Mouse (Mus musculus): ENCODE measurements at regions not wholly inside any gene's neighbourhood (a gene's known extent, or its start where the extent isn't known, plus 50 kb on each side); places are given as distances from the start of the nearest gene placed in this dataset.
"Not testable (repeated sequence)": the region's sequence is repeated elsewhere in the genome, so short reads cannot be mapped to it uniquely, and the experiment has no call there.

GRCm38 (mm10) chr1:12577027-12577703 is 1163.3 kb downstream of the A830018L16Rik start:
- DNase-seq (ENCODE audit: low spot score) (no peak), ATAC-seq (ENCODE audit: insufficient read depth, low read depth) (no peak)
- TF ChIP-seq CTCF (IDR thresholded peaks at IDR 0.05; ENCODE audit: low read depth) (no peak), EP300 (IDR thresholded peaks at IDR 0.05; ENCODE audit: low read depth) (no peak)
- Histone ChIP-seq H3K4me3 (ENCODE audit: low read depth, low read length) (no peak overlapping the region), H3K27ac (ENCODE audit: low read depth) (no peak overlapping the region), H3K4me1 (ENCODE audit: control insufficient read depth, insufficient read depth) (no peaks in the 10 kb centered on the region), H3K9ac (replicated peaks; ENCODE audit: low read depth, low read length) (no peak overlapping the region), H3K27me3 (ENCODE audit: control insufficient read depth, insufficient read depth, low read length) (no peaks in the 10 kb centered on the region), H3K4me2 (ENCODE audit: low read depth, low read length) (no peak overlapping the region), H3K9me3 (replicated peaks; ENCODE audit: control insufficient read depth, low read length) (no peaks in the 10 kb centered on the region), H3K36me3 (replicated peaks; ENCODE audit: control insufficient read depth, insufficient read depth, low read length) (no peaks in the 10 kb centered on the region)
- 29% methylated on average over 12 of the region's 13 CpGs for whole genome bisulfite sequencing

GRCm38 (mm10) chr1:12577978-12578377 is 1164.1 kb downstream of the A830018L16Rik start:
- ATAC-seq (ENCODE audit: insufficient read depth, low read depth) = no peak
- Histone ChIP-seq H3K4me1 (ENCODE audit: control insufficient read depth, insufficient read depth) (no peaks in the 10 kb centered on the region), H3K27me3 (ENCODE audit: control insufficient read depth, insufficient read depth, low read length) (no peaks in the 10 kb centered on the region), H3K36me3 (replicated peaks; ENCODE audit: control insufficient read depth, insufficient read depth, low read length) (no peaks in the 10 kb centered on the region), H3K9me3 (replicated peaks; ENCODE audit: control insufficient read depth, low read length) (no peaks in the 10 kb centered on the region), H3K4me2 (ENCODE audit: low read depth, low read length) (no peak overlapping the region), H3K27ac (ENCODE audit: low read depth) (no peak overlapping the region), H3K9ac (replicated peaks; ENCODE audit: low read depth, low read length) (no peak overlapping the region), H3K4me3 (ENCODE audit: low read depth, low read length) (no peak overlapping the region)
- DNase-seq (ENCODE audit: low spot score) = no peak
- TF ChIP-seq CTCF (IDR thresholded peaks at IDR 0.05; ENCODE audit: low read depth) (no peak), EP300 (IDR thresholded peaks at IDR 0.05; ENCODE audit: low read depth) (no peak)
- 97% methylated on average over 1 of the region's 1 CpGs for WGBS

- Histone ChIP-seq H3K36me3 (replicated peaks; ENCODE audit: control insufficient read depth, insufficient read depth, low read length) (no peaks in the 10 kb centered on the region), H3K27me3 (ENCODE audit: control insufficient read depth, insufficient read depth, low read length) (no peaks in the 10 kb centered on the region), H3K4me2 (ENCODE audit: low read depth, low read length) (no peak overlapping the region), H3K4me3 (ENCODE audit: low read depth, low read length) (no peak overlapping the region), H3K9ac (replicated peaks; ENCODE audit: low read depth, low read length) (no peak overlapping the region), H3K4me1 (ENCODE audit: control insufficient read depth, insufficient read depth) (no peaks in the 10 kb centered on the region), H3K9me3 (replicated peaks; ENCODE audit: control insufficient read depth, low read length) (no peaks in the 10 kb centered on the region), H3K27ac (ENCODE audit: low read depth) (no peak overlapping the region)
- 65% methylated on average over 3 of the region's 3 CpGs for WGBS
- DNase-seq (ENCODE audit: low spot score) (no peak), ATAC-seq (ENCODE audit: insufficient read depth, low read depth) (no peak)
- TF ChIP-seq EP300 (IDR thresholded peaks at IDR 0.05; ENCODE audit: low read depth) = no peak
- TF ChIP-seq CTCF (IDR thresholded peaks at IDR 0.05; ENCODE audit: low read depth) = no peak
Measured at GRCm38 (mm10) chr1:12583012-12583411, 1169.1 kb downstream of the A830018L16Rik start.

GRCm38 (mm10) chr1:12586981-12587380 is 1173.1 kb downstream of the A830018L16Rik start:
- not testable (repeated sequence) for H3K4me2 ChIP-seq (ENCODE audit: low read depth, low read length); H3K4me1 ChIP-seq (ENCODE audit: control insufficient read depth, insufficient read depth); H3K9me3 ChIP-seq (replicated peaks; ENCODE audit: control insufficient read depth, low read length); H3K27me3 ChIP-seq (ENCODE audit: control insufficient read depth, insufficient read depth, low read length); H3K27ac ChIP-seq (ENCODE audit: low read depth); ATAC-seq (ENCODE audit: insufficient read depth, low read depth); H3K9ac ChIP-seq (replicated peaks; ENCODE audit: low read depth, low read length); H3K4me3 ChIP-seq (ENCODE audit: low read depth, low read length); DNase-seq (ENCODE audit: low spot score); H3K36me3 ChIP-seq (replicated peaks; ENCODE audit: control insufficient read depth, insufficient read depth, low read length)
- 87% methylated on average over 6 of the region's 6 CpGs for WGBS

GRCm38 (mm10) chr1:12612102-12612501 is 1198.2 kb downstream of the A830018L16Rik start:
- no peak for TF ChIP-seq CTCF (IDR thresholded peaks at IDR 0.05; ENCODE audit: low read depth)
- no peak for TF ChIP-seq EP300 (IDR thresholded peaks at IDR 0.05; ENCODE audit: low read depth)
- H3K9ac ChIP-seq (replicated peaks; ENCODE audit: low read depth, low read length) = no peak overlapping the region
- H3K4me2 ChIP-seq (ENCODE audit: low read depth, low read length) = no peak overlapping the region
- no peak overlapping the region for H3K4me3 ChIP-seq (ENCODE audit: low read depth, low read length)
- 82% methylated on average over 4 of the region's 4 CpGs for WGBS
- H3K27me3 ChIP-seq (ENCODE audit: control insufficient read depth, insufficient read depth, low read length) = no peaks in the 10 kb centered on the region
- no peaks in the 10 kb centered on the region for H3K9me3 ChIP-seq (replicated peaks; ENCODE audit: control insufficient read depth, low read length)
- no peak for ATAC-seq (ENCODE audit: insufficient read depth, low read depth)
- no peaks in the 10 kb centered on the region for H3K4me1 ChIP-seq (ENCODE audit: control insufficient read depth, insufficient read depth)
- no peaks in the 10 kb centered on the region for H3K36me3 ChIP-seq (replicated peaks; ENCODE audit: control insufficient read depth, insufficient read depth, low read length)
- H3K27ac ChIP-seq (ENCODE audit: low read depth) = no peak overlapping the region
- no peak for DNase-seq (ENCODE audit: low spot score)

GRCm38 (mm10) chr1:12615303-12615702 is 1201.4 kb downstream of the A830018L16Rik start:
- 78% methylated on average over 3 of the region's 3 CpGs for WGBS

More at GRCm38 (mm10) chr1:12615303-12615702, 1201.4 kb downstream of the A830018L16Rik start:
- DNase-seq (ENCODE audit: low spot score) (no peak), ATAC-seq (ENCODE audit: insufficient read depth, low read depth) (no peak)
- no peak overlapping the region for H3K27ac ChIP-seq (ENCODE audit: low read depth)
- no peaks in the 10 kb centered on the region for H3K9me3 ChIP-seq (replicated peaks; ENCODE audit: control insufficient read depth, low read length)
- no peak overlapping the region for H3K4me3 ChIP-seq (ENCODE audit: low read depth, low read length)
- TF ChIP-seq EP300 (IDR thresholded peaks at IDR 0.05; ENCODE audit: low read depth) (no peak), CTCF (IDR thresholded peaks at IDR 0.05; ENCODE audit: low read depth) (no peak)
- H3K27me3 ChIP-seq (ENCODE audit: control insufficient read depth, insufficient read depth, low read length) = no peaks in the 10 kb centered on the region
- H3K36me3 ChIP-seq (replicated peaks; ENCODE audit: control insufficient read depth, insufficient read depth, low read length) = no peaks in the 10 kb centered on the region
- H3K9ac ChIP-seq (replicated peaks; ENCODE audit: low read depth, low read length) = no peak overlapping the region
- no peak overlapping the region for H3K4me2 ChIP-seq (ENCODE audit: low read depth, low read length)
- H3K4me1 ChIP-seq (ENCODE audit: control insufficient read depth, insufficient read depth) = no peaks in the 10 kb centered on the region

All from heart, postnatal 0 days (tissue).